Mouse (Mus musculus) intestine, embryonic 15.5 days (tissue): ENCODE measurements at regions not wholly inside any gene's neighbourhood (a gene's known extent, or its start where the extent isn't known, plus 50 kb on each side); places are given as distances from the start of the nearest gene placed in this dataset.

Experiments used
- ATAC-seq: fragments of 200-750 bp; cut with Nextera tagmentation; 2 replicates; pipeline ENCODE4 v1.8.0; 2017; ENCODE audit warnings: moderate TSS enrichment, moderate library complexity
- H3K27ac ChIP-seq: fragments of 300-500 bp; sonication (generic); 2 replicates; pipeline ENCODE4 v1.5.1; 2015; ENCODE audit warnings: mild to moderate bottlenecking, inconsistent platforms
- H3K27me3 ChIP-seq: fragments of 300-500 bp; sonication (generic); replicated peaks from 2 replicates; pipeline ENCODE4 v1.6.1; 2015; ENCODE audit warnings: inconsistent platforms
- H3K36me3 ChIP-seq: fragments of 300-500 bp; sonication (generic); 2 replicates; pipeline ENCODE4 v1.6.1; 2015; ENCODE audit warnings: inconsistent platforms
- H3K4me1 ChIP-seq: fragments of 300-500 bp; sonication (generic); replicated peaks from 2 replicates; pipeline ENCODE4 v1.6.1; 2015; ENCODE audit warnings: inconsistent platforms
- H3K4me2 ChIP-seq: fragments of 300-500 bp; sonication (generic); replicated peaks from 2 replicates; pipeline ENCODE4 v1.6.1; 2015; ENCODE audit warnings: mild to moderate bottlenecking, inconsistent platforms
- H3K4me3 ChIP-seq: fragments of 300-500 bp; sonication (generic); replicated peaks from 2 replicates; pipeline ENCODE4 v1.5.1; 2015; ENCODE audit warnings: inconsistent platforms
- H3K9ac ChIP-seq: fragments of 300-500 bp; sonication (generic); 2 replicates; pipeline ENCODE4 v1.6.1; 2015; ENCODE audit warnings: inconsistent platforms
- H3K9me3 ChIP-seq: fragments of 300-500 bp; sonication (generic); 2 replicates; pipeline ENCODE4 v1.6.1; 2016; ENCODE audit warnings: inconsistent platforms
- WGBS: fragments of 180-500 bp; shearing (Covaris S2); methylation state at CpG from one replicate; pipeline ENCODE4 v1.1.7; 2015; 5-methylcytosine and 5-hydroxymethylcytosine counted together

- Histone ChIP-seq H3K9ac (no peak overlapping the region), H3K27me3 (no peaks in the 10 kb centered on the region), H3K36me3 (no peaks in the 10 kb centered on the region), H3K4me2 (peak overlapping the region; percentile 28), H3K27ac (peak overlapping the region; percentile 68), H3K9me3 (no peaks in the 10 kb centered on the region), H3K4me1 (peaks cover 3% of the 10 kb centered on the region), H3K4me3 (no peak overlapping the region)
- peak; percentile 86 for ATAC-seq
- 39% methylated on average over 16 of the region's 16 CpGs for WGBS
These were observed 207.1 kb upstream of the Pde3a start for GRCm38 (mm10) chr6:141041781-141042625.

DNA sequence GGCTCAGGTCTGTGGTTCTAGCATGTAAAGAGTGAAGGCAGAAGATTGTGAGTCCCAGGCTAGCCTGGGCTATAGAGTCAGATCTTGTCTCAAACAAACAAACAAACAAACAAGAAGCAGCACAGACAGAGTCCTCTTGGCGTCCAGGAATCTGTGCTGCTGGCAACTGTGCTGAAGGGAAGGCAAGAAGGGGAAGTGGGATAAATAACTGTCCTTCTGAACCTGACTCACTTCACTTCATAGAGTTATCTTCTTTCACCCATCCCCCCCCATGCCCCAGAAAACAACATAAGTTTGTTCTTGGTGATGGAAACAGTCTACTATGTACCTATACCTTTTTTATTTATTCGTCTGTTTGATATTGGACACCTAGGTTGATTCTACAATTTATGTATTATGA is 200.8 kb upstream of the Pde3a start:
- Histone ChIP-seq H3K4me2 (no peak overlapping the region), H3K4me1 (no peaks in the 10 kb centered on the region), H3K4me3 (no peak overlapping the region), H3K9me3 (no peaks in the 10 kb centered on the region), H3K9ac (no peak overlapping the region), H3K27ac (no peak overlapping the region), H3K27me3 (no peaks in the 10 kb centered on the region), H3K36me3 (no peaks in the 10 kb centered on the region)
- WGBS: 85% methylated on average over 2 of the region's 2 CpGs
- ATAC-seq: no peak

DNA sequence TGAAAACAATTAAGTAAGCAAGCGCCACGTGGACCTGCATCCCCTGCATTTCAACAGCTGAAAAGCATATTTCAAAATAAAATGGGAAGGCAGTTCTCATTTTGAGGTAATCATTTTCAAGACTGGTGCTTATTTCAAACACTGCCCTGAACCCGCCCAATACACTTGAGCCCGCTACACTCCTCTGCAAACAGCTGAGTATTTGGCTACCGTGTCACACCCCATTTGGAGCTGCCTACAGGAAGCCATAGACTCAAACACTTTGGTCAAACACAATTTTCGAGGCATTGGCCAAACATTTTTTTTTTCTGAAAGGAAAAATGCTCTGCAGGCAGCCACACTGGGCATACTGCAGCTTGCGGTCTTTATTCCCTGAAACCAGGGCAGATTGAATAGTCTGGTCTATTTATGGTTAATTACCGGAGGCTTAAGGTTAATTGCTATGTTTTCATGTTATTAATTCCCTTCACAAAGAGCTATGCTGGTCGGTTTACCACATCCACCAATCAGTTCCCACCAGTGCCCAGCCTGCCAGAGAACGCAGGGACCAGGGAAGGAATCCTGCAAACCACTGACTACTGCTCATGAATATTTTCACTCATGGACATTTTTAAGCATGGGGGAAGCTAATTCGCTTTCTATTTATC is 198.9 kb upstream of the Pde3a start:
- 65% methylated on average over 11 of the region's 11 CpGs for WGBS
- no peak overlapping the region for H3K9ac ChIP-seq
- H3K27ac ChIP-seq: no peak overlapping the region
- H3K4me3 ChIP-seq: no peak overlapping the region
- H3K4me1 ChIP-seq: no peaks in the 10 kb centered on the region
- ATAC-seq: no peak
- no peaks in the 10 kb centered on the region for H3K9me3 ChIP-seq
- no peak overlapping the region for H3K4me2 ChIP-seq
- no peaks in the 10 kb centered on the region for H3K36me3 ChIP-seq
- H3K27me3 ChIP-seq: no peaks in the 10 kb centered on the region

GRCm38 (mm10) chr6:141054026-141054425 is 195.0 kb upstream of the Pde3a start:
- no peak overlapping the region for H3K4me2 ChIP-seq
- no peaks in the 10 kb centered on the region for H3K36me3 ChIP-seq
- WGBS: 78% methylated on average over 7 of the region's 7 CpGs
- ATAC-seq: no peak
- no peaks in the 10 kb centered on the region for H3K27me3 ChIP-seq
- H3K4me1 ChIP-seq: no peaks in the 10 kb centered on the region
- H3K9ac ChIP-seq: no peak overlapping the region
- H3K9me3 ChIP-seq: no peaks in the 10 kb centered on the region
- no peak overlapping the region for H3K4me3 ChIP-seq
- H3K27ac ChIP-seq: no peak overlapping the region

- Histone ChIP-seq H3K4me3 (no peak overlapping the region), H3K9ac (no peak overlapping the region), H3K4me1 (no peaks in the 10 kb centered on the region), H3K36me3 (no peaks in the 10 kb centered on the region), H3K9me3 (no peaks in the 10 kb centered on the region), H3K27me3 (no peaks in the 10 kb centered on the region), H3K27ac (no peak overlapping the region), H3K4me2 (no peak overlapping the region)
- WGBS: 91% methylated on average over 11 of the region's 11 CpGs
- no peak for ATAC-seq
These were observed 189.7 kb upstream of the Pde3a start for GRCm38 (mm10) chr6:141059250-141059916.

DNA sequence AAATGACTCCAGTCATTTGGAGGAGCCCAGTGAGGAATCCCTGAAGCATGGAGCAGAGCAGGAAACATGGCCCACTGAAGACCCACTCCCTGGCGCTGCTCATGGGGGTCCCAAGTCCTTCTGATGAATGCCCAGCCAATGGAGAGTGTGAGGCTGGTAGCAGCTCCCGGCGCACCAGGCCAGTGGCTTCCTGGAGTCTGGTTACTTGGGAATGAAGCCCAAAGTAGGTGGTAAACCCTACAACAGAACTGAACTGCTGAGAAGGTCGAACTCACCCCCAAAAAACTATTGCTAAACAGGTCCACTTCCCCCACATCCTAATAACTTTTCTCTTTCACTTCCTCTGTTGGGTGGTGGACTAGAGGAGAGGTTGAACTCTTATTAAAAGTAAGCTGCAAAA is 183.3 kb upstream of the Pde3a start:
- Histone ChIP-seq H3K4me1 (no peaks in the 10 kb centered on the region), H3K9me3 (no peaks in the 10 kb centered on the region), H3K4me3 (no peak overlapping the region), H3K36me3 (no peaks in the 10 kb centered on the region), H3K4me2 (no peak overlapping the region), H3K9ac (no peak overlapping the region), H3K27me3 (no peaks in the 10 kb centered on the region), H3K27ac (no peak overlapping the region)
- no peak for ATAC-seq
- 84% methylated on average over 4 of the region's 4 CpGs for WGBS

DNA sequence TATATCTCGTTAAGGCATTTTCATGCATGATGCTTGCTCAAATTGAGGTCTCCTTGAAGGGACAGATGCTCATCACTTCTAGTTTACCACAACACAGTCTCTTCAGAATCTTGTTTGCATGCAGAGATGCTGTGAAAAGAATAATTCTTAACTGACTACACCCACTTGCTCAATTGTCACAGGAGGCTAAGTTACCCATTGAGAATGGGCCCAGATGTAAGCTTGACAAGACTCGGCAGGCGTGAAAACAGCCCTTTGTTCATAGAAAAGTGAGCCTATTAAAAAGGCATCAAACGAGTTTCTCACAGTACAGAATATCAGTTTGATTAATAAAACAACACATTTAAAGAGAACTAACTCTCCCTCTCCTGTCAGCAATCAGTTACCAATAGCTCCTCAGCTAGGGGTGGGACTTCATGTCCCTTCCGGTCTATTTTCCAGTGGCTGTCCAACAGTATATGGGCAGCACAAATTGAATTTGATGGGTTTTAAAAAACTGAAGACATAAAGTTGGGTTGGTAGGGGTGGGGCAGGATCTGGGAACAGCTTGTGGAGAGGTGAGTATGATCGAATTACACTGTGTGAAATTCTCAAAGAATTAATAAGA is 180.1 kb upstream of the Pde3a start:
- 90% methylated on average over 6 of the region's 6 CpGs for WGBS
- H3K4me1 ChIP-seq: no peaks in the 10 kb centered on the region
- no peak overlapping the region for H3K4me3 ChIP-seq
- H3K4me2 ChIP-seq: no peak overlapping the region
- no peak overlapping the region for H3K9ac ChIP-seq
- H3K36me3 ChIP-seq: no peaks in the 10 kb centered on the region
- no peak overlapping the region for H3K27ac ChIP-seq
- H3K27me3 ChIP-seq: no peaks in the 10 kb centered on the region
- ATAC-seq: no peak
- H3K9me3 ChIP-seq: no peaks in the 10 kb centered on the region

DNA sequence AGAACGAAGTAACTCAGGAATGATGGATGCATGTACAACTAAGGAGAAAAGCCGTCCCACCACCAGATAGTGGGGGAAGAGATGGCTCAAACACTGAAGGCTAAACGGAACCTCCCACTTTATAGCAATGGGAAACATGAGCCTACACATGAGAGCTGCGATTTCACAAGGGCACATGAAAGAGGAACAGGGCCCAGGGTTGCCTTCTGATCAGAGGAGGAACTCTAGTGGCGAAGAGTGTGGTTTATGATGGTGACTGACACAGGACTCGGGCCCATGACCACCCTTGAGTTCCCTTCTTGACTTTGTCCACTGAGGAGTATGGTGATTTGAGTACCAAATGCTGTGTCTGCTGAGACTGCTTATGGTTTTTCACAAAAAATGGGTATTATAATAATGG is 179.2 kb upstream of the Pde3a start:
- no peak overlapping the region for H3K4me2 ChIP-seq
- H3K4me3 ChIP-seq: no peak overlapping the region
- ATAC-seq: no peak
- no peaks in the 10 kb centered on the region for H3K36me3 ChIP-seq
- H3K27me3 ChIP-seq: no peaks in the 10 kb centered on the region
- H3K9me3 ChIP-seq: no peaks in the 10 kb centered on the region
- H3K4me1 ChIP-seq: no peaks in the 10 kb centered on the region
- no peak overlapping the region for H3K27ac ChIP-seq
- 82% methylated on average over 6 of the region's 6 CpGs for WGBS
- no peak overlapping the region for H3K9ac ChIP-seq

- Histone ChIP-seq H3K27ac (no peak overlapping the region), H3K4me2 (no peak overlapping the region), H3K4me3 (no peak overlapping the region), H3K9me3 (no peaks in the 10 kb centered on the region), H3K4me1 (no peaks in the 10 kb centered on the region), H3K9ac (no peak overlapping the region), H3K36me3 (no peaks in the 10 kb centered on the region), H3K27me3 (no peaks in the 10 kb centered on the region)
- WGBS: 75% methylated on average over 2 of the region's 2 CpGs
- ATAC-seq: no peak
These were observed 177.6 kb upstream of the Pde3a start for GRCm38 (mm10) chr6:141071507-141071906.

GRCm38 (mm10) chr6:141091076-141091780 is 157.8 kb upstream of the Pde3a start:
- H3K9me3 ChIP-seq: no peaks in the 10 kb centered on the region
- H3K27ac ChIP-seq: peak overlapping the region; percentile 27; the same call in 1 of the 2 replicates
- peak; percentile 62 for ATAC-seq
- 35% methylated on average over 9 of the region's 9 CpGs for WGBS
- H3K4me3 ChIP-seq: no peak overlapping the region
- no peaks in the 10 kb centered on the region for H3K36me3 ChIP-seq
- H3K4me2 ChIP-seq: peak overlapping the region; percentile 28; the same call in 1 of the 2 replicates
- H3K27me3 ChIP-seq: no peaks in the 10 kb centered on the region
- H3K9ac ChIP-seq: no peak overlapping the region
- H3K4me1 ChIP-seq: 0 out of 2 replicates have a peak, but pooled peaks cover 5% of the 10 kb centered on the region

- Histone ChIP-seq H3K4me2 (peak overlapping the region; percentile 28; the same call in 1 of the 2 replicates), H3K4me3 (no peak overlapping the region), H3K9ac (no peak overlapping the region), H3K27ac (0 out of 2 replicates have a peak overlapping the region, but pooled peaks have one; percentile 27), H3K4me1 (0 out of 2 replicates have a peak, but pooled peaks cover 5% of the 10 kb centered on the region), H3K9me3 (no peaks in the 10 kb centered on the region), H3K36me3 (no peaks in the 10 kb centered on the region), H3K27me3 (no peaks in the 10 kb centered on the region)
- WGBS: 50% methylated on average over 6 of the region's 6 CpGs
- ATAC-seq: 0 out of 2 replicates have a peak, but pooled peaks have one; percentile 9
These were observed 157.3 kb upstream of the Pde3a start for GRCm38 (mm10) chr6:141091781-141092140.
